Mouse (Mus musculus) spleen, postnatal 36 days (tissue): ENCODE data around the gene Sorcs2.
"Not testable (repeated sequence)": the region's sequence is repeated elsewhere in the genome, so short reads cannot be mapped to it uniquely, and the experiment has no call there.

Experiments
- DNase-seq, 2 experiments: peaks; one replicate each; pipeline ENCODE4 v3.0.0; 2022; ENCODE audit warnings: low spot score in 2 of 2, mixed read lengths in 1 of 2

The Sorcs2 gene

DNA sequence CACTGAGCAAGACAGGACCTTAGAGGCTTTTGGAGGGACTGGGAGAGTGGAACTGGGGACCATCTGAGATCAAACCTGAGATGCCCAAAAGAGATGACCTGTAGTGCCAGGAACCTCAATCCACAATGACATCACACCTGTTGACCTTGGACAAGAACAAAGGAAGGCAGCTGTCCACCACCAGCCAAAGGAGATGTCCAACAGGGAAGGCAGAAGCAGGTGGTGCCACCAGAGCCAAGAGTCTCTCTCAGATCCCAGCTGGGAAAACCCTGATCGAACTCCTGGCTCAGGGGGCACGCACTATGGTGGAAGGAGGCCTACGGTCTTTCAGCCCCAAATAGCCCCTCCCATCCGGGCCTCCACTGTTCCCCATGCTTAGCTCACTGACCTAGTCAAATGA lies 6.2 kb downstream of the Sorcs2 start:
- DNase-seq = no peak

DNA sequence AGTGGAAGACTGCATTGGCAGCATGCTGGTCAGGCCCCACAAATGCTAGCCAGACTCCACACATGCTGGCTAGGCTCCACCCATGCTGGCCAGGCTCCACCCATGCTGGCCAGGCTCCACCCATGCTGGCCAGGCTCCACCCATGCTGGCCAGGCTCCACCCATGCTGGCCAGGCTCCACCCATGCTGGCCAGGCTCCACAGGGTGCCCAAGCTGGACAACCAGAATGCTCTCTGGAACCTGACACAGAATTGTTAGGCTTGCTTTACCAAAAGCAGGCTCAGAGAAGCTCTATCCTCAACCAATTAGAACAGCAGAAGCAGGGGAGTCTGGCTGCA lies 7.4 kb downstream of the Sorcs2 start:
- not testable (repeated sequence) for DNase-seq

DNA sequence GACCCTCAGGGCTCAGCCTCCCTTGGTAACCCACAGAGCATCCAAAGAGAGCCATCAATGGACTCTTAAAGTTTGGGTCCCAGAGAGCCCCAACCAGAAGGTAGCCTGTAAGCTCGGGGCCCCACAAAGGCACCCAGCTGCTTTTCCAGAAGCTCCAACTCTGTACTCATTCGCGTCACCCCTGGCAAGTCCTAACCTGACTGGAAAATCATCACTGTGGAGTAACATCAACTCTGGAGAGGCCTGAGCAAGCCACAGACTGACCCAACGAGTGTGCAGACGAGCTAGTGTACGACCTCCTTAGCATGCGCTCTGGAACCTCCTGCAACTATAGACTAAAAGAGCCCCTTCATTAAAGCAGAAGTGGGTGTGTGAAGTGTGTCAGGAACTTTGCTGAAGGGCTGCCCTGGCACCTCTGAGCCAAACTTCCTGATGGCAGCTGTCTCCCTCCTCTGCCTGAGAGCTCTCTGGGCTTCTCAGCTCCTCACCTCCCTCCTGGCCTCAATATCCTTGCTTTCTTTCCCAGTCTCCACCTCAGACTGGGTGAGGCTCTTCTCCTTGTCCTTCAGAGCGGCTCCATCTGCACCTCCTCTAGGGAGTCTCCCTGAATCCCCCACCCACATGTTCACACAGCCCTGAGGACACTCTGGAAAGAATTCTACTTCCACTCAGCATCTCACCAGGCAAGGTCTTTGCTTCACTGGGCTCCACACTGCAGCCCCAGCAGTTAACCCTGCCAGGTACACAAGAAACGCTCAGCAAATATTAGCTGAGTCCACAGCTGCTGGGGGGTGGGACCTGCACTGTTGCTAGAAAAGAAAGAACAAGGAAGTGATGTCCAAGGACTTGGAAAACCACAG lies 8.0 kb downstream of the Sorcs2 start:
- DNase-seq = no peak

DNA sequence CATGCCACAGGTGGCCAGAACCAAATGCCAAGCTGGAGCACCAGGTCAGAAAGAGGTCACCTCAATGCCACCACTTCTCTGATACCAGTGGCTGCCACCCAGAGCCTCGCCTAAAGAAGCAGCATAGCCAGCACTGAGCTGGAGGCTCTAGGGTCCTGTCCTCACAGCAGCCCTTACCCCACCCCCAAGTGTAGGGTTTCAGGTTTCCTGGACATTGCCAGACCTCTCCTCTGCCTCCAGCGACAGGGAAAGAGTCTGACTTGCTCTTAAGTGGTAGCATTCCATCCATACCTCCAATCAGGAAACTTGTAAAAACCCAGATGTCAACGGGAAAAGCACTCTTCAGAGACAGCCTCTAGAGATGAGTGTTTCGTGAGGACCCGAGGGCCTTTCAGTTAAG lies 12.9 kb downstream of the Sorcs2 start:
- no peak for DNase-seq

DNA sequence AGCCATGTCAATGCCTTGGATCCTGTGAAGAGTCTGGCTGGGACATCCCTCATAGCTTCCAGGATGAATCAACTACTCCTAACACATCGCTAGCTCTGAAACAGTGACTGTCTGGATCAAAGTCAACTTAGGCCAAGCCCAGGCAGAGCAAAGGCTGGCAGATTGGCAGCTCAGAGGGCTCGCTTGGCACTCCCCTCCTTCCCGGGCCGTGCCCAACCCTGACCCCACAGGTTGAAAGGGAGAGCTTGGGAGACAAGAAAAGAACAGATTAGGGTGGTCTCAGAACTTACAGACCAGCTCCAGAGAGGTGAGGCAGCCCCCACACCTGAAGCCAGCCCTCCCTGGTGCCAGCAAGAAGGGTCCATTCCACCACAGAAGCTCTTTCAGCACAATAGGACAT lies 14.5 kb downstream of the Sorcs2 start:
- DNase-seq = no peak

DNA sequence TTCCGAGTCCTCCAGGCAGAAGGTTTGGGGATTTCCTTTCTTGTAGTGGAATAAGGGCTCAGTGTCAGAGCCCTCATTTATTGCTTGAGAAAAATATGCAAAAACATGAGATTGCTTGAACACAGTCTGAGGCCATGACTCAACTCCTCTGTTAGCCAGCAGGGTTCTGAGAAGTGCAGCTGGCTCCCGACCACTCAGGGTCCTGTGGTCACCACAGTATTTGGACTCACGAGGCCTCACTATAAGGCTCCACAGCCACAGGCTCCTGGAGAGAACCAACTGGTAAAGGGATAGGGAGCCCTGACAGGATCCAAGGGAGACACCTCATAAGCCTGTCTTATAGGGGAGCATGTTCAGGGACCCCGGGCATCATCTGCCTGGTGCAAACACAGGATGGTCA lies 15.2 kb downstream of the Sorcs2 start:
- no peak for DNase-seq

DNA sequence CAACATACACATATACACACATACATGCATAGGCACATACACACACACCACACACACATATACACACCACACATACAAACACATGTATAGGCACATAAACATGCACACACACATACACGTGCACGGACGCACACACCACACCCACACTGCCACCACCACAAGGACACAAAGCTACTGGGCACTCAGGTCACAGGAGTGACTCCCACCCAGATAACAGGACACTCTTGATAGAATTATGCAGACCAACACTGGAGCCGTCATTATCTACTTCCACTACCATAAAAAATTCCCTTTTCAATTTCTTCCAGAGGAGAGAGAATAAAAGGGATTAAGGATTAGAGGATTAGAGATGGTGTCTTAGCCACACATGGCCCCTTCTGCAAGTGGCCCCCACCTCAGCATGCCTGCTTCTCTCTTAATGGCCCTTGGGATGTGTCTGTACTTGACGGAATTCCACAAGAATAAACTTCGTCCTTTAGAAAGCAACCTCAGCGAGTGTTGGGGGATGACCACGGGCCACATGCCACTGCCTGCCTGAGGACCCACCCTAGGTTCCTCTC lies 15.7 kb downstream of the Sorcs2 start:
- DNase-seq = no peak

DNA sequence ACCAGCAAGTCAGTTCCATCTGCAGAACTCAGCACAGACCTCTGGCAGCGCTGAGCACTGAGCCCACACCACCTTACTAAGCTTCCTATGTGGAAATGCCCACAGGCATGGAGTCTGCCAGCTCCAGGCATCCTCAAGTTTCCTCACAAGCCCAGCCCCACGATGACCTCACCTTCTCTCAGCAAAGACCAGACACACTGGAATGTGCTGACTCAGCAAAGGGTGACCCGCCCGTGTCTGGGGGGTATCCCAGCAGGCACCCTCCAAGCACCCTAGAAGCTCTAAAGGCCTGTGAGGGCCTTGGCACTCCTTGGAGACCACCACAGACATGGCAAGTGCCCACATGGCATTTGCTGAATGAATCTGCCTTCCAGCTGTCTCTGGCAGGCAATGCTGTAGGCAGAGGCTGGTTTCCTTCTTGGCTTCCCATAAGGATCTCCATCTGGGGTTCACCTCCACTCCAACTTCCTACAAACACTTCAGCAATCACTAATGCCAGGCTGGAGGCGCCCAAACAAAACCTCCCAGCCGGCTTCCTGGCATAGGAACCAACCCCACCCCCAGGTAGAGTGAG lies 17.9 kb downstream of the Sorcs2 start:
- no peak for DNase-seq

DNA sequence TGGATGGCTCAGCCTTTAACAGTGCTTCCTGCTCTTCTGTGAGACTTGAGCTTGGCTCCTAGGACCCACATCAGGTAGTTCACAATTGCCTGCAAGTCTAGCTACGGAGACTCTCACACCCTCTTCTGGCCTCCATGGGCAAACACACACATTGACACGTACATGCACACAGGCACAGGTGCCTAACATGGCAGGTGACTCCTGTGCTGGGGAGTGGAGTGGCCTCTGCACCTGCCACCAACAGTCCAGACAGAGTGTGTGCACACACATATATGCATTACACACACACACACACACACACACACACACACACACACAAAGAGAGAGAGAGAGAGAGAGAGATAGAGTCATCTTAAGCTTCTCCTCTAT lies 19.6 kb downstream of the Sorcs2 start:
- DNase-seq = no peak

DNA sequence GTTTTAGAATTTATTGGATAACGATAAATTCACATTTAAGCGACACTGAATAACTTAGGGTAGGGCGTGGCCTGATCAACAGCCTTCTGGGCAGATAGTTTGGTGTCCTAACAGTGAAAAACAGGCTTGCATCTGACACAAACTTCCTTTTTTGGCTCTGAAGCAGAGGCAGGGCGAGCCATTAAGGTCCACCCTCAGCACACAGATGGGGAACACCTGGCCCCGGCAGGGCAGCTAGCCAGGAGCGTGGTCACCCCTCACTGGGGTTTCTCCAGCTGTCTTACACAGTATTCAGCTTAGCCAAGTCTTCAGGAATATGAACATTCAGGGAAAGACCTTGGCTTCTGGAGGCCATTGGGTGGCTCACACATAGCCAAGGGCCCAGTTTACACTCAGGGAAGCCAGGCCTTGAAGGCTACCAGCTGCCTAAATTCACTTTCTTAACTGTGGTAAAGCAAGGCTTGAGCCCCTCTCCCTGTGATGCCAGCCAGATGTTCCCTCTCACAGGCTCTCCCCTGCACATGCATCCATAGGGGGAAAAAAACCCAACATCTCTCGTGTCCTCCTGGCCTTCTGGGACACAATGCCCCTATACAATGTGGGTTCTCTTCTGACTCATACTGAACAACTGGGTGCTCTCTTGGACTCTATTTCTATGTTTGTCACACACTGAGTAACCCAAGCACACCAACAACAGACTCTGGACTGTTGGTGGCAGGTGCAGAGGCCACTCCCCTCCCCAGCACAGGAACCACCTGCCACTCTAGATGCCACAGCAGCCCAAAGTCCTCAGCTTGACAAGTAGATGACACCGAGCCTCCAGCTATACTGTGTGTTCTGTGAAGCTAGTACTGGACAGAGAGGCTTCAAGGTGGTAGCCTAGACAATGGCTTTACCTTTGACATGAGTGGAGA lies 20.2 kb downstream of the Sorcs2 start:
- DNase-seq = peak; percentile 59 to 61

DNA sequence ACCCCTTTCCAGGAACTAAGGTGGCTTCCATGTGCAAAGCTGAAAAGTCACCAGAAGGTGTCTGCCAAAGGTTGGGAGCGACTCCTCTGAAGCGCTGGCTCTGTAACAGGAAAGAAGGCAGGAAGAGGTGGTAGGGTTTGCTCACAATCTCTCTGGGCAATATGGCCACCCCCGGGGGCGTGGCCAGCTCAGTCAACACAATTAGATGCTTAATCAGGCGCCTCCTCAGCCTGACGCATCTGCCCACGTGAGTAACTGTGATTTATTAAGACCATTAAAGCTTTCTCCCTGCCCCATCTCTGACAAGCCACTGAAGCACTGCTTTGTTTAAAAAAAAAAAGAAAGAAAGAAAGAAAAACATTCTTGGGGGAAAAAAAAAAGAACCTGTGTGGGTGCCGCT lies 22.1 kb downstream of the Sorcs2 start:
- DNase-seq = peak in 1 of 2 experiments; percentile 51

DNA sequence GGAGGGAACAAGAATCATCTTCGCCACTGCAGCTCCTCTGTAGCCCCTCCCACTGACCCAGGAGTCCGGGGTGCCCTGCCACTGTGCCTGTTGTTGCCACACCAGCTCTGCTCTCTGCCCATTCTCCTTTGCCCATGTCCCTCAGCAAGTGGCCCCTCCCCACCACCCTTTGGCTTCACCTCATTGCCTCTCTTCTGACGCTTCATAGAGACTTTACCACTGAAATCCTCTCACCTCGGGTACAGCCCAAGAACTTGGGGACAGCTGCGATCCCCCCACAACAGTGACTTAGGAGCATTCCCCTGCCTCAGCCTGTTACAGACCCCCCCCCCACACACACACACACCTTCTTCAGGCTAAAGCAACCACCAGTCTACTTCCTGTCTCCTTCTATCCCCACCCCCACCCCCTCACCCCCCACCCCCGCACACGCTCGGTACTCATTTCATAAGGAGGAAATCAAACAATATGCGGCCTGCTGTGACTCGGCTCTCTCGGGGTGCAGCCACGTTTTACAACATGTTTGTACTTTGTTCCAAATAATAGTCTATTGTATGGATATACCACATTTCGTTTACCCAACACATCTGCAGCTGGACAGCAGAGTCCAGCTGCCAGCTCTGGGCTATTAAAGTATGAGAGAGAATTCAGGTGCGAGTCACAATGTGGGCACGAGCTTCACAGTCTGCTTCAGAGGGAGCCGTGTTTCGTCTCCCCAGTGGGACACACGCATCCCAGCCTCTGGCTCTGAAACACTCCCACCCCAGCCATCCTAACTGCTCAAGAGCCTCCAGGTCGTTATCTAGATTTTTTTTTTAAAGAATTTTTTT lies 23.5 kb downstream of the Sorcs2 start:
- DNase-seq = peak; percentile 50 to 57

DNA sequence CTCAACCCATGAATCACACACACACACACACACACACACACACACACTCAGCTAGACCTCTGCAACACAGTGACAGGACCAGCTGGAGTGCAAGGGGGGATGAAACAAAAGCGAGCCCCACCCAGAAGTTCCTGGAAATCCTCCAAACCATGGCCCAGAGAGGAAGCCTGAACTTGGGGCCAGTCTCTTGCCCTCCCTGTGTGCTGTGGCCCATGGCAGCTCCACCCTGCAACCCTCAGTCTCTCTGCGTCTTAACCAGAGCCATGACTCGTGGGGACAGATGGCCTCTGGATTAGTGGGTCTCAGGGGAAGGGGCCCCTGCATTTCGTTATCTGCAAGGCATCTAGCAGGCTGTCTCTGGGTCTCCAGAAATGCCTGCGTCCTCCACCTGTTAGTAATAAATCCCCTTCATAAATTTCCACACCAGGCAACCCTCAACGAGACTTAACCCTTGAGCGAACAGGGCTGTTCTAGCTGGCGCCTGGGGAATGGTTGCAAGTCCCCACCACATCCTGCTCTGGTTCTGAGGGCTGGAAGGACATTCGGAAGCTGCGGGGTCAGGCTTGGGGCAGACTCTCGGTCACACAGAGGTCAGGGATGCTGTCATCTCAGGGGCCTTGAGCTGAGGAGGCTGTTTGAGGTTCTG lies 24.6 kb downstream of the Sorcs2 start:
- DNase-seq = peak; percentile 63 to 69

DNA sequence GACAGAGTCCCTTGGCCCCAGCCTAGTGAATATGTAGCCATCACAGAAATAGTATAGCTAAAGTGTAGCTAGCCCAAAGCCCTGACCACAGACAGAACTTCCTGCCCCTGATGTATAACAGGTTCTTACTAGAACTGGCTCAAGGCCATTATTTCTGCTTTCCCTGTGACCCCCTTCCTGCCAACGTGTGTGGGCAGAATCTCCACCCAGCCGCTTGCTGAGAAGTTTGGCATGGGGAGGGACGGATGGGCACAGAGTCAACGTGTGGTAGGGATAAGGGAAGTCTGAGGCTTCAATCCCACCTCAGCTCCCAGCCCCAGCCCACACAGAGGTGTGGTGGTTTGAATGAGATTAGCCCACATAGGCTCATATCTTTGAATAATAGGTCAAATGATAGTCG lies 26.2 kb downstream of the Sorcs2 start:
- DNase-seq = no peak

DNA sequence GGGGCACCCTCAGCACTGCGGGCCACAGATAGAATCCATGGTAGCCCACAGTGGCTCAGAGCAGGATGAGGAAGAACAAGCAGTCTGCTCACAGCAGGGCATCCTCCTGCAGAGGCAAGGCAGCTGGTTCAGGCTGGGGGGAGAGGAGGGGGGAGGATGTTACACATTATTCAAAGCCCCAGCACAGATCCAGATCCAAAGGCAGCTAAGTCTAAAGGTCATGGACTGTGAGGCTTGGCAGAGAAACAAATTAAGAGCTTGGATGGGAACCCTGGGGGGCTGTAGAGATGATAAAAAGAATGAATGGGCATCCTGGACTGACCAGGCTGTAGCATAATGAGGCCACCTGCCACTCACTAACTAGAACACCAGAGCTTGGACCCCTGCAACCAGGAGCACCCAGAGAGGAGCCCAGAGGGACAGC lies 28.7 kb downstream of the Sorcs2 start:
- no peak for DNase-seq

DNA sequence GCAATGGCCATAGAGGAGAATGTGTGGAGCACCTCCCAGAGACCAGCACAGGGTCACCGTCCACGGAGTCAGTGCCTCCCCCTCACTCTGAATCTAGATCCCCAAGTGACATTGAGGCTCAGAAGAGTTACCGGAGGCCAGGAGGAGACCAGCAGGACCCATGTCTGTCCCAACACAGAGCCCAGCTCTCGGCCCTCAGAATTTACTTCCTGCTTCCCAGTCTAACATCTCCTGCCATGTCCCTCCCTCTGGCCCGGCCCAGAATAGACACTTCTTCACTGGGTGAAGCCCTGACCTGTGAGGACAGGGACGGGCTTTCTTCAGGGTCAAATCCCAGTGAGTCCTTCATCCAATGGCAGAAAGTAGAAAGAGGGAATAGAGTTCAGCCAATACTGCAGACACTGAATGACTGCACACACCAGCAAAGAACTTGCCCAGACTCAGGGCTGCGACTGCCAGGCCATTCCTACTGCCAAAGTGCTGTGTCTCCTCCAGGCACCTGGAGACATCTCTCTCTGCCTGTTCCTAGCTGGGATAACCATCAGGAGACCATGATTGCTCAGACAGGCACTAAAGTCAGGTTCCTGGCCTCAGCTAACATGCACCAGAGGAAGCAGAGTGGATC lies 29.3 kb downstream of the Sorcs2 start:
- no peak for DNase-seq

DNA sequence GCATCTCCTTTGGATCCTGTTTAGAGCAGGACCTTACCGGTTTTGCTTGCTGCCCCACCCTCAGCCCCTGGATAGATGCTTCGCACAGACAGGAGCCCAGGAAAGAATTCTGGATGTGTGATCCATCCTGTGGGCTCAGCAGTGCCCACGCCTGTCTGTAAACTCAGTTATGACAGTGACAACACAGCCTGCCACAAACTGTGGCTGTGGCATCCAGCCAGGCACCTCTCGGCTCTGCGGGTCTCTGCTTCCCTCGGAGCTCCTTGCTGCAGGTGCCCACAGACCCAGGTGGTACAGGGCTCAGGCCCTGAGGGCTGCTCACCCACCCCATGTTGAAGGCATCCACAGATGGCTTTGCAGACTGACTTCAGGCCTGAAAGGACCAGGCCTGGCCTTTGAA lies 30.0 kb downstream of the Sorcs2 start:
- no peak for DNase-seq

DNA sequence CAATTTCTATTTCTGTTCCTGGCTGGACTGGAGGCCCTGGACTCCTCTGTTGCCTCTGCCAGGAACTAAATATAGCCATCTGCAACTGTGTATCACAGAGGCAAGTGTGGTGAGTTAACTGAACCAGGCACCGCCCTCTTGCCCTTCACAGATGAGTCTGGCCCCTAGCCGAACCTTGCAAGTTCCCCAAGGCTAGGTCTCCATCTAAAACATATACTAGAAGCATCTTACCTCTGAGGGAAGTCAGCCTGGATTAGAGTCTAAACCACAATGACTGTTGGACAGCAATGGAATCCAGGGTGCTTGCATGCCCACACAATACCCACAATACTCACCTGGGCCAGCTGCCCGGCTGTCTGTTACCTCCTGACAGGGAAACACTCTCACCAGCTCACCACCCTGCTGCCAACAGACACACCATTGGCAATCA lies 30.7 kb downstream of the Sorcs2 start:
- no peak for DNase-seq

DNA sequence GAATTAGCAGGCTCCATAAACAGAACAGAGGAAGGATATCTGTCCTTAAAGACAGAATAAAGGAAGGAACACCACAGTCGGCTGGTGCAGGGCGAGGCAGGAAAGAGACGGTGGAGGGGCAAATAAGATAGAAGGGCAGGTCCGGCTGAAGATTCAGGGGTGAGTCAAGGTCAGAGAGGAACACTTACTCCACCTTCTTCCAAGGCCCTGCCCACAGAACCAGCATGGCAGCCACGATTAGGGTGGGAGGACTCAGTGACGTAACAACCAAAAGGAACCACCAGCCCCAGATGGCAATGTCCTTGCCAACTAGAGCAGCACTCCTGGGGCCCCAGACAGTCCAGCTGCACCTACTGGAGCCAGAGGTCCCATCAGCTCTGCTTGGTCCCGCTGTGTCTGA lies 36.2 kb downstream of the Sorcs2 start:
- no peak for DNase-seq

DNA sequence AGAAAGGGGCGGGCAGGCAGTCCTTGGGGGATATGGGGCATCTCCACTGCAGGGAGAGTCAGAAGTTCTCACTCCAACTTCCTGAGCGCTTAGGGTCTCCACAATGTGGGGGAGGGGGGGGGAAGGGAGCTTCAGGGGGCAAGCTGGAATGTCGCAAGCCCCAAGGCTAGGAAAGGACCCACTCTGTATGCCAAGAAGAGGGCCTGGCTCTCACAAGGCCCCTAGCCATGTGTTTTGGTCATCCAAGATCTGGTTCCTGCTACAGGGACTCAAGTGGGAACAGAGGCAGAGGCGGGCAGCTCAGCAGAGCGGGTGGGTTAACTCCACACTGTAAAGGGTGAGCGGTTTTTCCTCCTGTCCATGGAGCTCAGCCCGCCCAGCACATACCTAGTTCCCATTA lies 37.6 kb downstream of the Sorcs2 start:
- DNase-seq = no peak
